Mouse (Mus musculus) right cerebral cortex, adult 18-20 months (tissue): ENCODE data around the gene Cfdp1.

Experiments used
- DNase-seq: peaks from one replicate; pipeline ENCODE4 v3.0.0; 2022; ENCODE audit warnings: mixed read lengths

The Cfdp1 gene

GRCm38 (mm10) chr8:111765616-111766015, 88.5 kb downstream of the Cfdp1 start:
- DNase-seq = no peak

- DNase-seq = no peak
Observed at GRCm38 (mm10) chr8:111765096-111765495, 89.0 kb downstream of the Cfdp1 start.

GRCm38 (mm10) chr8:111760708-111761107, 93.4 kb downstream of the Cfdp1 start:
- no peak for DNase-seq

GRCm38 (mm10) chr8:111758817-111759216, 95.3 kb downstream of the Cfdp1 start:
- no peak for DNase-seq

- DNase-seq = no peak
Observed at GRCm38 (mm10) chr8:111757599-111757998, 96.5 kb downstream of the Cfdp1 start.

GRCm38 (mm10) chr8:111754736-111755135, 99.4 kb downstream of the Cfdp1 start:
- no peak for DNase-seq

GRCm38 (mm10) chr8:111754088-111754487, 100.0 kb downstream of the Cfdp1 start:
- DNase-seq = no peak

- no peak for DNase-seq
Observed at GRCm38 (mm10) chr8:111748766-111749165, 105.3 kb downstream of the Cfdp1 start.

GRCm38 (mm10) chr8:111747866-111748649, 106.0 kb downstream of the Cfdp1 start:
- DNase-seq = no peak

- DNase-seq = no peak
Observed at GRCm38 (mm10) chr8:111746582-111747465, 107.3 kb downstream of the Cfdp1 start.

- DNase-seq = peak; percentile 63
Observed at GRCm38 (mm10) chr8:111745591-111746418, 108.3 kb downstream of the Cfdp1 start.

- DNase-seq = no peak
Observed at GRCm38 (mm10) chr8:111745086-111745485, 109.0 kb downstream of the Cfdp1 start.

- DNase-seq = peak; percentile 71
Observed at GRCm38 (mm10) chr8:111743792-111744696, 110.0 kb downstream of the Cfdp1 start, which contains the start of gene Bcar1. Gene Bcar1 (minus strand): TSS chr8:111743809.

GRCm38 (mm10) chr8:111743101-111743791, 110.8 kb downstream of the Cfdp1 start:
- DNase-seq = no peak

- DNase-seq = peak; percentile 57
Observed at GRCm38 (mm10) chr8:111742261-111743037, 111.6 kb downstream of the Cfdp1 start.

GRCm38 (mm10) chr8:111741556-111741955, 112.5 kb downstream of the Cfdp1 start:
- DNase-seq = peak; percentile 50

GRCm38 (mm10) chr8:111740994-111741393, 113.1 kb downstream of the Cfdp1 start:
- no peak for DNase-seq

- DNase-seq = no peak
Observed at GRCm38 (mm10) chr8:111740301-111740711, 113.8 kb downstream of the Cfdp1 start.

GRCm38 (mm10) chr8:111739604-111740003, 114.5 kb downstream of the Cfdp1 start:
- no peak for DNase-seq

- DNase-seq = no peak
Observed at GRCm38 (mm10) chr8:111738867-111739266, 115.2 kb downstream of the Cfdp1 start.
